Mouse (Mus musculus): ENCODE measurements around the gene Sv2b. TPM values are rescaled to one million over a fixed set of nuclear protein-coding genes. Genes with fewer than 3 reads are reported as not detected.

Sv2b gene
- polyA plus RNA-seq, 1 experiment from 2014 or later = 0.41 TPM

GRCm38 (mm10) chr7:75290554-75290953, 18.5 kb downstream of the Sv2b start:
- H3K4me2 ChIP-seq = no peak overlapping the region
- no peaks in the 10 kb centered on the region for H3K4me1 ChIP-seq
- H3K27ac ChIP-seq (replicated peaks) = no peak overlapping the region
- H3K9ac ChIP-seq = no peak overlapping the region
- H3K4me3 ChIP-seq = no peak overlapping the region
- ATAC-seq (ENCODE audit: extremely low read depth, insufficient number of reproducible peaks, low FRiP score, low TSS enrichment) = no peak
- 0 out of 2 replicates have a peak, but pooled peaks cover 3% of the 10 kb centered on the region for H3K9me3 ChIP-seq
- 0 out of 2 replicates have a peak, but pooled peaks cover 3% of the 10 kb centered on the region for H3K27me3 ChIP-seq (replicated peaks)
- 16% methylated on average over 2 of the region's 2 CpGs for WGBS
- no peaks in the 10 kb centered on the region for H3K36me3 ChIP-seq

- 84% methylated on average over 6 of the region's 6 CpGs for WGBS
- Histone ChIP-seq H3K27me3 (replicated peaks) (no peaks in the 10 kb centered on the region), H3K27ac (replicated peaks) (no peak overlapping the region), H3K9me3 (0 out of 2 replicates have a peak, but pooled peaks cover 3% of the 10 kb centered on the region), H3K36me3 (no peaks in the 10 kb centered on the region), H3K4me3 (no peak overlapping the region), H3K9ac (no peak overlapping the region), H3K4me2 (no peak overlapping the region), H3K4me1 (no peaks in the 10 kb centered on the region)
- no peak for ATAC-seq (ENCODE audit: extremely low read depth, insufficient number of reproducible peaks, low FRiP score, low TSS enrichment)
These were observed 21.8 kb downstream of the Sv2b start for GRCm38 (mm10) chr7:75287237-75287636.

GRCm38 (mm10) chr7:75282951-75283350, 26.1 kb downstream of the Sv2b start:
- no peaks in the 10 kb centered on the region for H3K9me3 ChIP-seq
- no peak overlapping the region for H3K27ac ChIP-seq (replicated peaks)
- H3K4me1 ChIP-seq = no peaks in the 10 kb centered on the region
- H3K36me3 ChIP-seq = no peaks in the 10 kb centered on the region
- no peak overlapping the region for H3K4me3 ChIP-seq
- 55% methylated on average over 3 of the region's 3 CpGs for WGBS
- H3K9ac ChIP-seq = no peak overlapping the region
- H3K4me2 ChIP-seq = no peak overlapping the region
- H3K27me3 ChIP-seq (replicated peaks) = peaks cover 4% of the 10 kb centered on the region; the same call in 1 of the 2 replicates
- ATAC-seq (ENCODE audit: extremely low read depth, insufficient number of reproducible peaks, low FRiP score, low TSS enrichment) = no peak

- Histone ChIP-seq H3K4me3 (no peak overlapping the region), H3K9me3 (no peaks in the 10 kb centered on the region), H3K27me3 (replicated peaks) (peaks cover 4% of the 10 kb centered on the region; the same call in 1 of the 2 replicates), H3K4me2 (no peak overlapping the region), H3K4me1 (no peaks in the 10 kb centered on the region), H3K9ac (no peak overlapping the region), H3K27ac (replicated peaks) (no peak overlapping the region), H3K36me3 (no peaks in the 10 kb centered on the region)
- ATAC-seq (ENCODE audit: extremely low read depth, insufficient number of reproducible peaks, low FRiP score, low TSS enrichment) = no peak
- WGBS = 62% methylated on average over 3 of the region's 3 CpGs
These were observed 26.9 kb downstream of the Sv2b start for GRCm38 (mm10) chr7:75282080-75282650.

- Histone ChIP-seq H3K9ac (no peak overlapping the region), H3K4me1 (no peaks in the 10 kb centered on the region), H3K4me2 (no peak overlapping the region), H3K27ac (replicated peaks) (no peak overlapping the region), H3K4me3 (no peak overlapping the region), H3K27me3 (replicated peaks) (peaks cover 4% of the 10 kb centered on the region; the same call in 1 of the 2 replicates), H3K9me3 (no peaks in the 10 kb centered on the region), H3K36me3 (no peaks in the 10 kb centered on the region)
- WGBS = 72% methylated on average over 4 of the region's 4 CpGs
- ATAC-seq (ENCODE audit: extremely low read depth, insufficient number of reproducible peaks, low FRiP score, low TSS enrichment) = no peak
These were observed 28.0 kb downstream of the Sv2b start for GRCm38 (mm10) chr7:75281106-75281505.

GRCm38 (mm10) chr7:75277847-75278246, 31.2 kb downstream of the Sv2b start:
- Histone ChIP-seq H3K9me3 (no peaks in the 10 kb centered on the region), H3K27ac (replicated peaks) (no peak overlapping the region), H3K27me3 (replicated peaks) (peaks cover 4% of the 10 kb centered on the region; the same call in 1 of the 2 replicates), H3K4me2 (no peak overlapping the region), H3K4me1 (no peaks in the 10 kb centered on the region), H3K4me3 (no peak overlapping the region), H3K9ac (no peak overlapping the region), H3K36me3 (no peaks in the 10 kb centered on the region)
- no peak for ATAC-seq (ENCODE audit: extremely low read depth, insufficient number of reproducible peaks, low FRiP score, low TSS enrichment)
- WGBS = 22% methylated on average over 3 of the region's 3 CpGs

GRCm38 (mm10) chr7:75276739-75277138, 32.3 kb downstream of the Sv2b start:
- Histone ChIP-seq H3K9ac (no peak overlapping the region), H3K27me3 (replicated peaks) (peaks cover 4% of the 10 kb centered on the region; the same call in 1 of the 2 replicates), H3K4me3 (no peak overlapping the region), H3K27ac (replicated peaks) (no peak overlapping the region), H3K4me2 (no peak overlapping the region), H3K4me1 (peaks cover 7% of the 10 kb centered on the region), H3K36me3 (no peaks in the 10 kb centered on the region), H3K9me3 (no peaks in the 10 kb centered on the region)
- no peak for ATAC-seq (ENCODE audit: extremely low read depth, insufficient number of reproducible peaks, low FRiP score, low TSS enrichment)

- no peak overlapping the region for H3K4me3 ChIP-seq
- H3K9me3 ChIP-seq = no peaks in the 10 kb centered on the region
- no peaks in the 10 kb centered on the region for H3K27me3 ChIP-seq (replicated peaks)
- no peak for ATAC-seq (ENCODE audit: extremely low read depth, insufficient number of reproducible peaks, low FRiP score, low TSS enrichment)
- H3K9ac ChIP-seq = no peak overlapping the region
- H3K4me1 ChIP-seq = peaks cover 14% of the 10 kb centered on the region
- no peak overlapping the region for H3K4me2 ChIP-seq
- H3K27ac ChIP-seq (replicated peaks) = no peak overlapping the region
- no peaks in the 10 kb centered on the region for H3K36me3 ChIP-seq
- WGBS = 31% methylated on average over 3 of the region's 3 CpGs
These were observed 34.5 kb downstream of the Sv2b start for GRCm38 (mm10) chr7:75274518-75274917.

GRCm38 (mm10) chr7:75273633-75274032, 35.4 kb downstream of the Sv2b start:
- H3K27ac ChIP-seq (replicated peaks) = no peak overlapping the region
- no peak overlapping the region for H3K9ac ChIP-seq
- 64% methylated on average over 2 of the region's 2 CpGs for WGBS
- no peak for ATAC-seq (ENCODE audit: extremely low read depth, insufficient number of reproducible peaks, low FRiP score, low TSS enrichment)
- no peaks in the 10 kb centered on the region for H3K9me3 ChIP-seq
- no peak overlapping the region for H3K4me3 ChIP-seq
- no peaks in the 10 kb centered on the region for H3K36me3 ChIP-seq
- peaks cover 14% of the 10 kb centered on the region for H3K4me1 ChIP-seq
- no peaks in the 10 kb centered on the region for H3K27me3 ChIP-seq (replicated peaks)
- H3K4me2 ChIP-seq = no peak overlapping the region

GRCm38 (mm10) chr7:75271921-75272381, 37.1 kb downstream of the Sv2b start:
- Histone ChIP-seq H3K36me3 (no peaks in the 10 kb centered on the region), H3K4me3 (no peak overlapping the region), H3K4me2 (no peak overlapping the region), H3K4me1 (peaks cover 14% of the 10 kb centered on the region), H3K9me3 (no peaks in the 10 kb centered on the region), H3K27ac (replicated peaks) (no peak overlapping the region), H3K27me3 (replicated peaks) (no peaks in the 10 kb centered on the region), H3K9ac (no peak overlapping the region)
- 47% methylated on average over 3 of the region's 3 CpGs for WGBS
- no peak for ATAC-seq (ENCODE audit: extremely low read depth, insufficient number of reproducible peaks, low FRiP score, low TSS enrichment)

GRCm38 (mm10) chr7:75271306-75271705, 37.8 kb downstream of the Sv2b start:
- WGBS = 49% methylated on average over 3 of the region's 3 CpGs
- no peak overlapping the region for H3K4me2 ChIP-seq
- H3K4me1 ChIP-seq = peaks cover 14% of the 10 kb centered on the region
- H3K36me3 ChIP-seq = no peaks in the 10 kb centered on the region
- H3K9me3 ChIP-seq = no peaks in the 10 kb centered on the region
- H3K4me3 ChIP-seq = no peak overlapping the region
- ATAC-seq (ENCODE audit: extremely low read depth, insufficient number of reproducible peaks, low FRiP score, low TSS enrichment) = no peak
- H3K9ac ChIP-seq = no peak overlapping the region
- H3K27ac ChIP-seq (replicated peaks) = no peak overlapping the region
- no peaks in the 10 kb centered on the region for H3K27me3 ChIP-seq (replicated peaks)

GRCm38 (mm10) chr7:75267236-75267635, 41.8 kb downstream of the Sv2b start:
- ATAC-seq (ENCODE audit: extremely low read depth, insufficient number of reproducible peaks, low FRiP score, low TSS enrichment) = no peak
- Histone ChIP-seq H3K9ac (no peak overlapping the region), H3K9me3 (no peaks in the 10 kb centered on the region), H3K27ac (replicated peaks) (no peak overlapping the region), H3K4me1 (peaks cover 12% of the 10 kb centered on the region), H3K27me3 (replicated peaks) (no peaks in the 10 kb centered on the region), H3K4me3 (no peak overlapping the region), H3K4me2 (no peak overlapping the region), H3K36me3 (no peaks in the 10 kb centered on the region)
- 65% methylated on average over 4 of the region's 4 CpGs for WGBS

Data from heart, embryonic 13.5 days (tissue).